Mouse (Mus musculus): ENCODE data around the gene Spint2. TPM values are rescaled to one million over a fixed set of nuclear protein-coding genes. Genes with fewer than 3 reads are reported as not detected.
"Not testable (repeated sequence)": the region's sequence is repeated elsewhere in the genome, so short reads cannot be mapped to it uniquely, and the experiment has no call there.

Spint2 gene
- polyA plus RNA-seq, 1 experiment: 0.10 TPM

- peak overlapping the region; percentile 22 for H3K4me3 ChIP-seq
- no peaks in the 10 kb centered on the region for H3K79me2 ChIP-seq (ENCODE audit: control insufficient read depth, insufficient read depth)
- H3K27me3 ChIP-seq (ENCODE audit: control insufficient read depth, insufficient read depth, insufficient read length): no peaks in the 10 kb centered on the region
- no peak overlapping the region for H3ac ChIP-seq (ENCODE audit: control insufficient read depth, insufficient read length)
- TF ChIP-seq POLR2AphosphoS2 (IDR thresholded peaks at IDR 0.05; ENCODE audit: insufficient read length, low read depth) (no peak), MYOG (IDR thresholded peaks at IDR 0.05; ENCODE audit: control insufficient read depth in 1 of 3, insufficient read depth in 1 of 3, insufficient read length in 2 of 3, low read depth in 2 of 3) (no peak), TCF12 (IDR thresholded peaks at IDR 0.05; ENCODE audit: insufficient read depth, poor library complexity, severe bottlenecking) (no peak), POLR2A (IDR thresholded peaks at IDR 0.05; ENCODE audit: insufficient read length, low read depth) (no peak), SRF (IDR thresholded peaks at IDR 0.05; ENCODE audit: control insufficient read depth, insufficient read length, low read depth) (no peak), REST (IDR thresholded peaks at IDR 0.05; ENCODE audit: insufficient read depth, insufficient read length) (no peak), TCF3 (IDR thresholded peaks at IDR 0.05; ENCODE audit: insufficient read length, low read depth) (no peak), E2F4 (IDR thresholded peaks at IDR 0.05; ENCODE audit: insufficient read depth) (no peak), USF1 (IDR thresholded peaks at IDR 0.05; ENCODE audit: low read depth) (no peak), CEBPB (IDR thresholded peaks at IDR 0.05; ENCODE audit: insufficient read depth, poor library complexity, severe bottlenecking) (no peak), MYOD1 (IDR thresholded peaks at IDR 0.05; ENCODE audit: control insufficient read depth in 1 of 3, insufficient read length in 2 of 3, low read depth in 2 of 3) (no peak), MAX (IDR thresholded peaks at IDR 0.05; ENCODE audit: low read depth) (no peak)
- no peaks in the 10 kb centered on the region for H3K36me3 ChIP-seq (ENCODE audit: control insufficient read depth, insufficient read depth)
- H3K4me2 ChIP-seq (ENCODE audit: low read depth): peak overlapping the region; percentile 81
Observed at GRCm38 (mm10) chr7:29211415-29212198, 70.1 kb downstream of the Spint2 start.

GRCm38 (mm10) chr7:29211013-29211412 lies 70.7 kb downstream of the Spint2 start:
- Histone ChIP-seq H3K4me3 (peak overlapping the region; percentile 22), H3K4me2 (ENCODE audit: low read depth) (peak overlapping the region; percentile 81)
- not testable (repeated sequence) for H3K79me2 ChIP-seq (ENCODE audit: control insufficient read depth, insufficient read depth); H3K27me3 ChIP-seq (ENCODE audit: control insufficient read depth, insufficient read depth, insufficient read length); H3ac ChIP-seq (ENCODE audit: control insufficient read depth, insufficient read length); H3K36me3 ChIP-seq (ENCODE audit: control insufficient read depth, insufficient read depth)

Other genes starting within 250 kb of the Spint2 start
- gene Ryr1, start 156.7 kb downstream of the Spint2 start, polyA plus RNA-seq (2012; fragmentation: generic; extraction: Trizol): 73.1 TPM
- gene Rasgrp4, start 147.1 kb downstream of the Spint2 start, polyA plus RNA-seq (2012; fragmentation: generic; extraction: Trizol): 0.01 TPM
- 11.6 TPM for gene Fam98c, start 125.7 kb downstream of the Spint2 start, polyA plus RNA-seq (2012; fragmentation: generic; extraction: Trizol)
- gene Ggn, start 111.7 kb downstream of the Spint2 start, polyA plus RNA-seq (2012; fragmentation: generic; extraction: Trizol): 0.89 TPM
- 4.1 TPM for gene Spred3, start 111.5 kb downstream of the Spint2 start, polyA plus RNA-seq (2012; fragmentation: generic; extraction: Trizol)
- 404 TPM for gene Psmd8, start 101.2 kb downstream of the Spint2 start, polyA plus RNA-seq (2012; fragmentation: generic; extraction: Trizol)
- gene Catsperg1, start 67.9 kb downstream of the Spint2 start, polyA plus RNA-seq (2012; fragmentation: generic; extraction: Trizol): not detected
- gene Kcnk6, start 49.4 kb downstream of the Spint2 start, polyA plus RNA-seq (2012; fragmentation: generic; extraction: Trizol): 0.01 TPM
- 166 TPM for gene Yif1b, start 43.6 kb downstream of the Spint2 start, polyA plus RNA-seq (2012; fragmentation: generic; extraction: Trizol)
- 42.4 TPM for gene 2200002D01Rik, start 33.4 kb downstream of the Spint2 start, polyA plus RNA-seq (2012; fragmentation: generic; extraction: Trizol)
- 0.35 TPM for gene Ppp1r14a, start 7.4 kb upstream of the Spint2 start, polyA plus RNA-seq (2012; fragmentation: generic; extraction: Trizol)
- gene Dpf1, start 22.0 kb upstream of the Spint2 start, polyA plus RNA-seq (2012; fragmentation: generic; extraction: Trizol): 3.4 TPM
- gene Sipa1l3, start 236.7 kb upstream of the Spint2 start, polyA plus RNA-seq (2012; fragmentation: generic; extraction: Trizol): 19.0 TPM